16 mouse cellular contexts compared by ENCODE assay signal in the genomic region with DNA sequence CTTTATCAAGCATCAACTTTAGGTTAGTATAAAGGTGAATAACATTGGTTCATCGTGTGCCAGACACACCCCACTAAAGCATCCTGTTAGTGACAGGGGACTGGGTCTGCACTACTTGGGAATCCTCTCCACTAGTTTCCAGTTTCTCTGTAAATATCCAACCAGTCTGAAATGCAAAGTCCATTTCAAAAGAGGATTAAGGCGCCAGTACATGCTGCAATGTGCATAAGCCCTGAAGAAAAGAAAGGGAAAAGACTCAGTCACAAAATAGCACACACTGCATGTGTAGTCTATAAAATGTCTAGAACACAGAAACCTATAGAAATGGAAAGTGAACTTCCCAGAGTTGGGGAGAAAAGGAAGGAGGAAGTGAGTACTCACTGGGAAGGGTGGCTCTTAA.
"Had no signal": no experiment of that assay in that cellular context is flagged by ENCODE, and none has a peak within 500 bp of the region (broad histone marks: within the 10 kb centered on the region; RNA-seq: fewer than 3 reads in every experiment).

No protein-coding gene starts in this region.

- DNase-seq: liver; liver, embryonic 13.5 days; liver, postnatal 0 days; lung, postnatal 14 days; retina, postnatal 1 day; right cerebral cortex, postnatal 4 days; thymus, postnatal 4 days had no signal

- H3K27ac ChIP-seq: layer of hippocampus, adult 2 months; limb, embryonic 12.5 days; liver, embryonic 13.5 days; lung, embryonic 15.5 days; macrophage; midbrain, embryonic 15.5 days; neural tube, embryonic 12.5 days had no signal

- H3K4me3 ChIP-seq: layer of hippocampus, adult 2 months; limb, embryonic 12.5 days; liver, embryonic 13.5 days; lung, embryonic 15.5 days; megakaryocyte, embryonic 14.5 days; midbrain, embryonic 15.5 days; neural tube, embryonic 12.5 days; stomach, embryonic 15.5 days had no signal

- H3K9me3 ChIP-seq: limb, embryonic 12.5 days; liver, embryonic 13.5 days; lung, embryonic 15.5 days; megakaryocyte, embryonic 14.5 days; midbrain, embryonic 15.5 days; neural tube, embryonic 12.5 days; stomach, embryonic 15.5 days had no signal

- ATAC-seq: liver, postnatal 0 days; midbrain, embryonic 15.5 days had no signal

- H3K9ac ChIP-seq: limb, embryonic 12.5 days; liver, embryonic 13.5 days; liver, postnatal 0 days; lung, embryonic 15.5 days; midbrain, embryonic 15.5 days; neural tube, embryonic 12.5 days; stomach, embryonic 15.5 days had no signal

- H3K36me3 ChIP-seq: liver, embryonic 13.5 days; lung, embryonic 15.5 days; midbrain, embryonic 15.5 days; neural tube, embryonic 12.5 days; stomach, embryonic 15.5 days had no signal

- H3K4me2 ChIP-seq: limb, embryonic 12.5 days; liver, embryonic 13.5 days; lung, embryonic 15.5 days; midbrain, embryonic 11.5 days; midbrain, embryonic 15.5 days; neural tube, embryonic 12.5 days; stomach, embryonic 15.5 days had no signal

- H3K27me3 ChIP-seq: limb, embryonic 12.5 days; liver, embryonic 13.5 days; lung, embryonic 15.5 days; megakaryocyte, embryonic 14.5 days; midbrain, embryonic 15.5 days; neural tube, embryonic 12.5 days; stomach, embryonic 15.5 days had no signal
